Mouse (Mus musculus): ENCODE results near the gene Thpo.

Gene Thpo

DNA sequence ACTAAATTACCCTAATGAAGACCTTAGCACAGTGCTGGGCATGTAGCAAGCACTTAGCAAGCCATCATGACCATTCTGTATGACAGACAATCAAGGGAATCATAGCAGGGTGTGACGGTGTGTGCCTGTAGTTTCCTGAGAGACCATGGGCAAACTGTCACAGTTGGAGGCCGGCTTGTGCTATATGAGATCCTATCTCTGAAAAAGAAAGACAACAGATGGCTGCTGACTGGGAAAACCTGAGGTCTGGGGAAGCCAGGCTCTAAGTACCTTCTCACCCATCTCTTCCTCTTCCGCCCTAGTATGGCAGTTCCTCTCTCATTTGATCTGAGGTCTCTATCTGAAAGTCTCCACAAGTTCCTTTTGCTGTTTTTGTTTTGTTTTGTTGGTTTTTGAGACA lies 28.5 kb downstream of the Thpo start:
- no peak for DNase-seq (ENCODE audit: low read depth in 2 of 2, low spot score in 2 of 2)

- no peak for DNase-seq (ENCODE audit: low read depth in 2 of 2, low spot score in 2 of 2)
Measured at GRCm38 (mm10) chr16:20703699-20704400, 30.5 kb downstream of the Thpo start.

DNA sequence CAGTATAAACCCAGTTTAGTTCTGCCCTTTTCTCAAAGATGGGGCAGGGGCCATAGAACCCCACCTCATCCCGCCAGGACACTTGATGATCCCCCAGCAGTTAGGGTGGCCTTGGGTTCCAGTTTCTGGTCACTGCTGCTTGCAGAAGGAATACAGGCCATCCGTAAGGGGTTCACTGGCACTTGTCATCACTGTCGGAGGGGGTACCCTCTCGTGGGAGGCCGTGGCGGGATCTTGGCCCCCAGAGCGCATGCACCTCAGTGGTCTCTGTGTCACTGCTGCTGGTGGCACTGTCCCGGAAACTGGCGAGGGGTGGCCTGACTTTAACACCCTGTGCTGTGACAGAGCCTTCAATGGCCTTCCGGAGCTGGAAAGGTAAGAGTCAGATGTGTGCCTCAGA lies 31.2 kb downstream of the Thpo start:
- DNase-seq (ENCODE audit: low read depth in 2 of 2, low spot score in 2 of 2): no peak

DNA sequence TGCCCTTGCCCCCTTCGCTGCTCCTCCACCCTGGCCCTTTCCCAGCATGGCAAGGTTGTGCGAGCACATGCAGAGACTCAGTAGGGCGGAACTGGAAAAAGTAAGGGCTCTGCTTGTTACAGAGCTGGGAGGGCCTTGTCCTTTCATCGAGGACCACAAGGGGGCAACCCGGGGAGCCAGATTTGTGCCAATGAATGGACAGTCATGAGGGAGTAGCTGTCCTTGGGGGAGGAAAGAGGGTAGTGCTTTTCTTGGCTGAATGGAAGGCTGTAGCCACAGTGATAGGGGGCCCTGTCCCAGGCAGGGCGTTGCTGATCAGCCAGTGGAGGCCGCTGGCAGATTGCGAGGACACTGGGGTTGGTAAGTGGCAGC lies 31.8 kb downstream of the Thpo start:
- DNase-seq (ENCODE audit: low read depth in 2 of 2, low spot score in 2 of 2): no peak

DNA sequence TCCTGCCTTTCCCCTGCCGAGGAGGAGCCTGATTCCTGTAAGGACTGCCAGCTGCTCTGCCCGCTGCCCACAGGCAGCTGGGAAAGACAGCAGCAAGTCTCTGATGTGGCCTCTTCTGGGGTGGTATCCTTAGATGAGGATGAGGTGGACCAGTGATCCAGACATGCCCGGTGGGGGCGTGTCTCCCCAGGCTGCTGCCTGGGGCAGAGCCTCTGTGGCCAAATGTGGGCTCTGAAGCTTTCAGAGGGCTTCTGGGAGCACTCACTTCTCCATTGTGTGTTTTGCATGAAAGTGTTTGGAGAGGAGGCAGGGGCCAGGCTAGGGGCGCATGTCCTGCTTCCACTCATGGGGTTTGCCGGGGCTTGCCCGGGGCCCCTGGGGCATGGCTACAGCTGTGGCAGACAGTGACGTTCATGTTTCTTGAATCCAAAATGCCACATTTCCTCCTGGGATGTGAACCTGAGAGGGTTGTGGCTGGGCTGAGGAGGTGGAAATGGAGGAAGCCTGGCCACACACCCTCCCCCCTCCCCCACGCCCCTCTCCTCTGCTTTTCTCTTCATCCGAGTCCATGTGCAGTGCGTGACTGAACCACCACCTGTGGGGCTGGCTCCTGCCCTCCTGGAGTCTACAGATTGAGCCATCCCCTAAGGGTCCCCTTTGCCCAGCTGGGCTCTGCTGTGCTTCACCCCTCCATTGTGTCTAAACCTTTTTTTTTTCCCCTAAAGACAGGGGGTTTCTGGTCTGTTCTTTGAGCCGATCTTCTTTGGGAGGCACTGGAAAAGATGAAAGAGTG lies 32.4 kb downstream of the Thpo start:
- no peak for DNase-seq (ENCODE audit: low read depth in 2 of 2, low spot score in 2 of 2)

GRCm38 (mm10) chr16:20701316-20701715 lies 33.0 kb downstream of the Thpo start:
- no peak for DNase-seq (ENCODE audit: low read depth in 2 of 2, low spot score in 2 of 2)

DNA sequence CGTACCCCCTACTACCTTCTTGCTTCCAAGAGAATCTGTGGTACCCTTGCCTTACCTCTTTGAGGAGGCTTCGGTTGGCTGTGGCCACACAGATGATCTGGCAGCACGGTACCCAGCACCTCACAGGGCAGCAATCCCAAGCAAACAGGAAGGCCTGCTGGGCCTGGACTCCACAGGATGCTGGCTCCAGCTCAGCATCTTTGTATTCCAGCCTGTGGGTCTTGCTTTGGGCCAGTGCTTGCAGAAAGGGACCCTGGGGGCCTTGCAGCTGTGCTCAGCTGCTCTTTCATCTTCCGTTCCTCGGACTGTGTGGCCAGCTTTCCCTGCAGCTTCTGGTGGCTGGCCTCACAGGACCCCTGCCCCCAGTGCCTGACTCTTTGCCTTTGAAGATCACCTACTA lies 34.3 kb downstream of the Thpo start:
- DNase-seq (ENCODE audit: low read depth in 2 of 2, low spot score in 2 of 2): no peak

- DNase-seq (ENCODE audit: low read depth in 2 of 2, low spot score in 2 of 2): no peak
Measured at GRCm38 (mm10) chr16:20699266-20699665, 35.0 kb downstream of the Thpo start.

DNA sequence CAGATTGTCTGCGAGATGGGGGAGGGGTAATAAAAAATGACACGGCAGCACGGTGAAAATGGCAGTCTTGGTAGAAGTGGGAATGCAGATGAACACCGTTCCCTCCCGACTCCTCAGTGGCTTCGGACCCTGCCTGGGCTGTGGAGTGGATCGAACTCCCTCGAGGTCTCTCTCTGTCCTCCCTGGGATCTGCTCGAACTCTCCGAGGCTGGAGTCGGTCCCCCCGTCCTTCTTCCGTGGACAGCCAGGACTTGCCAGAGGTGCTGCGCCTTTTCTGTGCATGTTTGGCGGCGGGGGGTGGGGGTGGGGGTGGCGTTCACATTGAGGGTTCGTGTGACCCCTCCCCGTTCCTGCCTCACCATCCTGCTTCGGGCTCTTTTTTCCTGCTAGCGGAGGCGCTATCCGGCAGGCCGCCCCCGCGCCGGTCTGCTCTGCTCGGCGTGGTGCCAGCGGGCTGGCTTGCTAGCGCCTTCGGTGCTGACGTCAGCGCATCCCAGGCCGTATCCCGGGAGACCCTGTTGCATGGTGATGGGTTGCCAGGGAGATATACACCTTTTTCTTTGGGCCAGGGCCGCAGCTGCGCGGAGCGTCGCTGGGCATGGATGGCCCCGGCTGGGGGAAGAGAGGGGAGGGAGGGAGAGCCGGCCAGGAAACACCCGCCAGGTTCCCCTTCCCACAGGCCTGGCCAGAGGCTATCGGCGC lies 38.5 kb downstream of the Thpo start:
- no peak for DNase-seq (ENCODE audit: low read depth in 2 of 2, low spot score in 2 of 2)

DNA sequence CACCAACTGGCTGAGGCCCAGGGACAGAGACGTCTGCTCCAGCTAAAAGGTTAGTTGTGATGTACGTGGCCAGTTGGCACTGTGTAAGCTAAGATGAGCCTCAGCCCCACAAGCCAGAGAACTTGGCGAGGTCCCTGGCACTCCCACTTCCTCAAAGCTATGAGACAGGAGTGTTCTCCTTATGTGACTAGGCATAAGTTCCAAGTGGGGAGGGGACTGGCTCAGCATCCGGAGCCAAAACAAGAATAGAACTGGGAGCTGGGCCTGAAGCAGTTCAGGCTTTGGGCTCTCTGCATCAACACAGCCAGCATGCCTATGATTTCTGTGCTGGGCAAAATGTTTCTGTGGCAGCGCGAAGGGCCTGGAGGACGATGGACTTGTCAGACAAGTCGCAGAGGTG lies 39.5 kb downstream of the Thpo start:
- no peak for DNase-seq (ENCODE audit: low read depth in 2 of 2, low spot score in 2 of 2)

DNA sequence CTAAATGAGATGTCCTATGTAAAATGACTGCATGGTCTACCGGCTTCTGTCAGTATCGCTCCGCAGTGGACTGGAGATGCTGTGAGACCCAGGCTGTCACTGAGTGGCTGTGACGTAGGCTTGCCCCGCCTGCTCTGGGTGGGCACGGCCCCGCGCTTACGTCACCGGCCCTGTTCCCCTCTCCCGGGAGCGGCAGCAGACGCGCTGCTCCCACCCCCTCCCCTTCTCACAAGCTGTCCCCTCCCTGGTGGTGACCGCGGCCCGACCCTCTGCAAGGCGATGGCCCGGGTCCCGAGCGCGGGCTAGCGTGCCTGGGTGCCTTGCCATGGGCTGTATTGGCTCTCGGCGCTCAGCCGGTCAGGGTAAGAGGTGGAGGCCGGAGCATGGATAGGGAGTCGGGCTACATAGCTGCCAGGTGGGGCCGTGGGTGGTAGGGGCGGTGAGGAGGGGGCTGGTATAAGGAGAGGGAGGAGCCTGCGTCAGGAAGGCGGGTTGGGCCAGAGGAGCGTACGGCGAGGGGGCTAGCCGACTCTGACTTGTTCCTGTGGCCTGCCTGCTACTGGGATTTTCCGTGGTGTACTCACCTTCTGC lies 41.1 kb downstream of the Thpo start, which contains the start of gene Fam131a:
Fam131a (plus strand) TSS at position 131 of the 591 bp plus-strand sequence.
- DNase-seq (ENCODE audit: low read depth in 2 of 2, low spot score in 2 of 2): peak; percentile 37 to 58

DNA sequence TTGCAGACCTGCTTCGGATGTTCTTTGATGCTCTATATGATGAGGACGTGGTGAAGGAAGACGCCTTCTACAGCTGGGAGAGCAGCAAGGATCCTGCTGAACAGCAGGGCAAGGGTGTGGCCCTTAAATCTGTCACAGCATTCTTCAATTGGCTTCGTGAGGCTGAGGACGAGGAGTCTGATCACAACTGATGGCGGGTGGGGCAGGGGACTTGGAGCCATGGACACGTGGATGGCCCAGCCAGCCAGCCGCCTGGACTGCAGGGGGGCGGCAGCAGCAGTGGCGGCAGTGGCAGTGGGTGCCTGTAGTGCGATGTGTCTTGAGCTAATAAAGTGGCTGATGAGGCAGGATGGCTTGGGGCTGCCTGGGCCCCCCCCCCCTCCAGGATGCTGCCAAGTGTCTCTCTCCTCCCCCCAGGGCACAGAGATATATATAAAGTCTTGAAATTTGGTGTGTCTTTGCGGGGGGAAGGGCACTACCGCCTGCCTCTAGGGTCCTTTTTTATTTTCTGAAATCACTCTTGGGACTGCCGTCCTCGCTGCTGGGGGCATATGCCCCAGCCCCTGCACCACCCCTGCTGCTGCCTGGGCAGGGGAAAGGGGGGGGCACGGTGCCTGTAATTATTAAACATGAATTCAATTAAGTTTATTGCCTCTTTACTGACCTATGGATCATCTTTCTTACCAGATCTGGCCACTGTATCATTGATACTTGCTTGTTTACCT lies 41.9 kb downstream of the Thpo start:
- no peak for DNase-seq (ENCODE audit: low read depth in 2 of 2, low spot score in 2 of 2)

- DNase-seq (ENCODE audit: low read depth in 2 of 2, low spot score in 2 of 2): no peak
Measured at GRCm38 (mm10) chr16:20691617-20692016, 42.7 kb downstream of the Thpo start.

GRCm38 (mm10) chr16:20690774-20691173 lies 43.5 kb downstream of the Thpo start:
- DNase-seq (ENCODE audit: low read depth in 2 of 2, low spot score in 2 of 2): no peak

- DNase-seq (ENCODE audit: low read depth in 2 of 2, low spot score in 2 of 2): no peak
Measured at GRCm38 (mm10) chr16:20677974-20678675, 56.2 kb downstream of the Thpo start.

DNA sequence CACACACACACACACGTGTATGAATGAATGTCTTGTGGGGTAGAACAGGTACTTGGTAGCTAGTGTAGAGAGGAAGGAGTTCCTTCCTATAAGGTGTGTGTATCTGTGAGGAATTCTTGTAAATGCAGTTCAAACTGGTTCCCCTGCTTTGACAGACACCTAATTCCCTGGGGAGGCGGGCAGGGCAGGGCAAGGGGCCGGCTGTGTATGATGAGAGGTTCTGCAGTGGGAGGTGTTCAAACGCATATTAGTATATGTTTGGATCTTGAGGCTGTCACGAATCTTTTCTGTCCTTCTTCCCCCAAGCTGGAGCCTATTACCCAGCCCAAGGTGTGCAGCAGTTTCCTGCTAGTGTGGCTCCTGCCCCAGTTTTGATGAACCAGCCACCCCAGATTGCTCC lies 56.9 kb downstream of the Thpo start:
- no peak for DNase-seq (ENCODE audit: low read depth in 2 of 2, low spot score in 2 of 2)

DNA sequence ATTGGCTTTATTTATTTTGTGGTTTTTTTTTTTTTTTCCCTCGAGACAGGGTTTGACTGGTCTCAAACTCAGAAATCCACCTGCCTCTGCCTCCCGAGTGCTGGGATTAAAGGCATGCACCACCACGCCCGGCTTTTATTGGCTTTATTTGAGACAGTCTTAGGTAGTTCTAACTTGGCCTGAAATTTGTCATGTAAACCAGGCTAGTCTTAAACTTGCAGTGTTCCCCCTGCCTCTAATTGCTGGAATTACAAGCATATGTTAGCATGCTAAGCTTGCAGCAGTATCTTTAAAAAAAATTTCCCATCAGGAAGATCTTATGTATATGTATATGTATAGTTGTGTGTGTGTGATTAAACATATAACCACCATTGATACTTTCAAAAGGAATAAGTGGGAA lies 57.6 kb downstream of the Thpo start:
- no peak for DNase-seq (ENCODE audit: low read depth in 2 of 2, low spot score in 2 of 2)

DNA sequence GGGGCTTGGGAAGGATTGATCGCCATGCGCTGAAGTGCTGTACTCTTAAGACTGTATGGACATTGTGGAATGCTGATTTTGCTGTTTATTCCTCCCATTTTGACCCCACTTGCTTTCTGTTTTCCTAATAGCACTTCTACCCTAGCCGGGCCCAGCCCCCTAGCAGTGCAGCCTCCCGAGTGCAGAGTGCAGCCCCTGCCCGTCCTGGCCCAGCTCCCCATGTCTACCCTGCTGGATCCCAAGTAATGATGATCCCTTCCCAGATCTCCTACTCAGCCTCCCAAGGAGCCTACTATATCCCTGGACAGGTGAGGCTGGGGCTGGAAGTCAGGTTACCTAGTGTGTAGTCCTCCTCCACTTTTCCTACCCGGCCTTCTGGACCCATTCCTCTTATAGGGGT lies 59.1 kb downstream of the Thpo start:
- DNase-seq (ENCODE audit: low read depth in 2 of 2, low spot score in 2 of 2): no peak

All from CD8-positive naive resting alpha-beta T cell, adult 2 months (primary cell).